Mouse (Mus musculus): Measurements from ENCODE around the gene Jph4.

Gene Jph4

GRCm38 (mm10) chr14:55095263-55095662 is 21.5 kb downstream of the Jph4 start:
- DNase-seq (ENCODE audit: low spot score): no peak

- DNase-seq (ENCODE audit: low spot score): peak; percentile 86
These were observed 22.0 kb downstream of the Jph4 start, which contains the start of gene Thtpa for GRCm38 (mm10) chr14:55094704-55095231. Gene Thtpa (plus strand): TSS chr14:55094784.

GRCm38 (mm10) chr14:55093927-55094326 is 22.8 kb downstream of the Jph4 start:
- no peak for DNase-seq (ENCODE audit: low spot score)

GRCm38 (mm10) chr14:55092011-55092577 is 24.6 kb downstream of the Jph4 start, which contains the start of gene Zfhx2:
Gene Zfhx2 (minus strand): TSS chr14:55092324.
- DNase-seq (ENCODE audit: low spot score): peak; percentile 97

GRCm38 (mm10) chr14:55091209-55091865 is 25.4 kb downstream of the Jph4 start:
- peak; percentile 32 for DNase-seq (ENCODE audit: low spot score)

GRCm38 (mm10) chr14:55089199-55089947 is 27.4 kb downstream of the Jph4 start:
- no peak for DNase-seq (ENCODE audit: low spot score)

GRCm38 (mm10) chr14:55086009-55086514 is 30.7 kb downstream of the Jph4 start:
- DNase-seq (ENCODE audit: low spot score): no peak

GRCm38 (mm10) chr14:55085324-55086008 is 31.3 kb downstream of the Jph4 start:
- peak; percentile 77 for DNase-seq (ENCODE audit: low spot score)

- DNase-seq (ENCODE audit: low spot score): no peak
These were observed 33.3 kb downstream of the Jph4 start for GRCm38 (mm10) chr14:55083481-55083880.

GRCm38 (mm10) chr14:55081105-55081504 is 35.6 kb downstream of the Jph4 start:
- no peak for DNase-seq (ENCODE audit: low spot score)

GRCm38 (mm10) chr14:55079214-55079970 is 37.3 kb downstream of the Jph4 start:
- DNase-seq (ENCODE audit: low spot score): peak; percentile 81

- DNase-seq (ENCODE audit: low spot score): peak; percentile 27
These were observed 38.3 kb downstream of the Jph4 start for GRCm38 (mm10) chr14:55078366-55078989.

- DNase-seq (ENCODE audit: low spot score): no peak
These were observed 39.0 kb downstream of the Jph4 start for GRCm38 (mm10) chr14:55077481-55078365.

- no peak for DNase-seq (ENCODE audit: low spot score)
These were observed 39.8 kb downstream of the Jph4 start for GRCm38 (mm10) chr14:55076956-55077355.

- DNase-seq (ENCODE audit: low spot score): no peak
These were observed 40.5 kb downstream of the Jph4 start for GRCm38 (mm10) chr14:55076224-55076623.

- DNase-seq (ENCODE audit: low spot score): no peak
These were observed 42.3 kb downstream of the Jph4 start for GRCm38 (mm10) chr14:55074416-55074815.

GRCm38 (mm10) chr14:55071756-55072155 is 45.0 kb downstream of the Jph4 start:
- DNase-seq (ENCODE audit: low spot score): no peak

GRCm38 (mm10) chr14:55066042-55066441 is 50.7 kb downstream of the Jph4 start:
- DNase-seq (ENCODE audit: low spot score): no peak

GRCm38 (mm10) chr14:55065391-55065790 is 51.3 kb downstream of the Jph4 start:
- no peak for DNase-seq (ENCODE audit: low spot score)

All from retina, embryonic 14.5 days (tissue).